Mouse (Mus musculus) kidney, postnatal 0 days (tissue): ENCODE results near the gene Cux1. TPM values are rescaled to one million over a fixed set of nuclear protein-coding genes. Genes with fewer than 3 reads are reported as not detected.

Experiments
- ATAC-seq: fragments of 200-750 bp; cut with Nextera tagmentation; replicated peaks from 2 replicates; pipeline ENCODE4 v1.8.0; 2017; ENCODE audit warnings: low read depth, moderate number of reproducible peaks, moderate TSS enrichment, moderate library complexity; ENCODE audit not compliant: low FRiP score
- DNase-seq: peaks from one replicate; pipeline ENCODE4 v3.0.0-alpha.2; 2016; ENCODE audit warnings: low spot score
- H3K27ac ChIP-seq: fragments of 300-500 bp; sonication (generic); 2 replicates; pipeline ENCODE4 v1.5.1; 2014; ENCODE audit warnings: mild to moderate bottlenecking
- H3K27me3 ChIP-seq: fragments of 300-500 bp; sonication (generic); 2 replicates; pipeline ENCODE4 v1.6.1; 2014; ENCODE audit warnings: low read length, mixed read lengths; ENCODE audit not compliant: insufficient read depth
- H3K36me3 ChIP-seq: fragments of 300-500 bp; sonication (generic); 2 replicates; pipeline ENCODE4 v1.6.1; 2014; ENCODE audit warnings: low read length, mixed read lengths; ENCODE audit not compliant: insufficient read depth
- H3K4me1 ChIP-seq: fragments of 300-500 bp; sonication (generic); replicated peaks from 2 replicates; pipeline ENCODE4 v1.6.1; 2014; ENCODE audit warnings: antibody characterized with exemption, low read length, mixed read lengths; ENCODE audit not compliant: insufficient read depth
- H3K4me2 ChIP-seq: fragments of 300-500 bp; sonication (generic); 2 replicates; pipeline ENCODE4 v1.6.1; 2014; ENCODE audit warnings: mild to moderate bottlenecking, low read length, moderate library complexity, mixed read lengths
- H3K4me3 ChIP-seq: fragments of 300-500 bp; sonication (generic); replicated peaks from 2 replicates; pipeline ENCODE4 v1.5.1; 2014; ENCODE audit warnings: low read depth, low read length
- H3K9ac ChIP-seq: fragments of 300-500 bp; sonication (generic); 2 replicates; pipeline ENCODE4 v1.6.1; 2014; ENCODE audit warnings: low read depth, low read length
- H3K9me3 ChIP-seq: fragments of 300-500 bp; sonication (generic); replicated peaks from 2 replicates; pipeline ENCODE4 v1.6.1; 2016; ENCODE audit warnings: low read length, inconsistent platforms, mixed read lengths
- CTCF ChIP-seq: IDR thresholded peaks from 2 replicates; pipeline ENCODE4 v1.5.1; 2016; ENCODE audit warnings: antibody characterized with exemption, low read depth, mild to moderate bottlenecking, moderate library complexity
- WGBS: fragments of 180-500 bp; shearing (Covaris S2); extraction: QIAGEN DNeasy Blood & Tissue Kit; methylation state at CpG from one replicate; pipeline ENCODE4 v1.1.7; 2014; 5-methylcytosine and 5-hydroxymethylcytosine counted together
- polyA plus RNA-seq: library from polyadenylated mRNA; unstranded; fragments of >200 nt; fragmentation: Nextera tagmentation; extraction: Ambion mirVana; gene quantifications from 2 replicates; pipeline ENCODE4 v1.2.1, GENCODE M21; 2015

Gene Cux1
- polyA plus RNA-seq, 1 experiment from 2014 or later = 73.4 TPM

DNA sequence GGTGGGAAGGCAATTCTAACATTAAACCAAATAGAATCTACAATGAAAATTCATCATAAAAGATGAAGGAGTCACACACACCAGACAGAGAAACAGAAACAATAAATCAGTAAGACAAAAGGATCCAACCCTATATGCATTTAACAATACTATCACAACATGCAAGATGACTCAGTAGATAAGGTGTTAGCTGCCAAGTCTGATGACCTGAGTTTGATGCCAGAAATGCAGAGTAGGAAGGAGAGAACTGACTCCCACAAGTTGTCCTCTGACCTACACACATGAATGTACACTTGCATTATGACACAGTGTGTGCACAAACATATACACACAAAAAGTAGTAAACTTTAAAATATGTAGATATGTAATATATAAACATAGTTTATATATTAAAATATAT is 24.1 kb downstream of the Cux1 start:
- Histone ChIP-seq H3K27me3 (no peaks in the 10 kb centered on the region), H3K4me2 (no peak overlapping the region), H3K4me1 (peaks cover 12% of the 10 kb centered on the region), H3K27ac (no peak overlapping the region), H3K36me3 (no peaks in the 10 kb centered on the region), H3K9ac (no peak overlapping the region), H3K4me3 (no peak overlapping the region), H3K9me3 (no peaks in the 10 kb centered on the region)
- ATAC-seq (no peak), DNase-seq (no peak)
- no peak for TF ChIP-seq CTCF

DNA sequence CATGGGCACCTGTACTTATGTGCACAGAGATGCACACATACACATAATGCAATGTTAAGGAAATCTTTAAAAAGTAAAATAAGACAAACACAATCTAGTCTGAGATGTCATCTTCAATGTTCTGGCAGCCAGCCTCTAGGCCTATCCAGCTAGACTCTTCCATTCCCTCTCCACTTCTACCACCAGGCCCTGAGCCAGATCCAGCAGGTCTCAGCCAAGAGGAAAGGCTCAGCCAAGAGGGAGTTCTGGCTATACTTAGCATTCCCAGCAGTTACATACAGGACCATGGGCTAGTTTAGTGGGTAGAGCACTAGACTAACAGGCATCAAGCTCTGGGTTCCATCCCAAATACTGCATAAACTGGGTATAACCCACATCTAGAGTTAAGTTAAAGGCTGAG is 26.3 kb downstream of the Cux1 start:
- no peak overlapping the region for H3K4me2 ChIP-seq
- no peak overlapping the region for H3K4me3 ChIP-seq
- DNase-seq = no peak
- H3K27me3 ChIP-seq = no peaks in the 10 kb centered on the region
- H3K36me3 ChIP-seq = no peaks in the 10 kb centered on the region
- H3K9me3 ChIP-seq = no peaks in the 10 kb centered on the region
- no peak overlapping the region for H3K27ac ChIP-seq
- ATAC-seq = no peak
- TF ChIP-seq CTCF = no peak
- H3K9ac ChIP-seq = no peak overlapping the region
- peaks cover 6% of the 10 kb centered on the region for H3K4me1 ChIP-seq

DNA sequence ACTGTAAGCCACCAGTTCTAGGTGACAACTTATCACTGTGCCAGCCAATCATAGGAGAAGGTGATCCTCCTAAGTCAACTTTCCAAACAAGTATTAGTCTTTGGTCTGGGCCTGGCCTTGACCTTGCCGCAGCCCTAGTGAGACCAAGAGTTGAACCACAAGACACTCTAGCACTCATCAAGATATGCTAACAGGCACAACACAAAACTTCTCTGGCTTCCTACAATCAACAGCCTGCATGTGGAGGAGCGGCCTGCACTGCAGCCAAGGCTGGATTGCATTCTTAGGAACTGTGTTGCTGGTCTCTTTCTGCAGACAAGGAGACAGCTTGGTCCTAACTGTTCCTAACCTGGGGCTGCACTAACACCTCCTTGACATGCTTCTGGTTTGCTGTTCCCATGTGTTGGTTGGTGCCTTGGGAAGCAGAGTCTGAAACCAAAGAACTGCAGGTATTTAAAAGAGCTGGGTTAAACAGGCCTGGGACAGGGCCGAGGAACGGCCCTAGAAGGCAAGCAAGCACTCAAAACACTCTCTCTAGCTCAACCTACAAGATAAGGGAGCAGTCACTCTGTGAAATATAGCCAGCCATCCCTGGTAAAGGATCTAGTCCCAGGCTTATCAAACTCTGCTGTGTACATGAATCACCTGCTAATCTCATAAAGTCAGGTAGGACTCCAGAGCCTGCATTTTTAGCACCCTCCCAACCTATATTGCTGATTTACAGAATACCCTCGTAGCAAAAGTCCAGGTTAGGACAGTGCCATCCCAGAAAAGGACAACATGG is 27.0 kb downstream of the Cux1 start:
- 83% methylated on average over 5 of the region's 5 CpGs for WGBS
- TF ChIP-seq CTCF = no peak
- no peak for DNase-seq

DNA sequence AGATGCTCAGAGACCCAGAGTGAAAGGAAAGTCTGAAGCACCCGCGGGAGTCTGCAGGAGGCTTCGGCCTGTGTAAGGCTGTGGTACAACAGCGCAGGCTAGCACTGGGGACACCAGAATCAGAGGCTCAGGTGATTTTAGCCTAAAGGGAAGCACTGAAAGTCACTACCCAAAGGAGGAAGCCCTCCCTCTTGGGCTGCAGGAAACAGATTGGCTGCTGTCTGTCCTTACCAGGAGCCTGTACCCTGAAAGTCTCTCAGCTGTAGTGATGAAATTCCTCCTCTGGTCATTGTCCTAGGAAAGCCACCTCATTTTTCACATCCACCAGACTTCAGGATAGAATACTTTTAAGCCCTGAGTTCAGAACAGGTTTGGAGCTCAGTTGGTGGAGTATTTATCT is 30.5 kb downstream of the Cux1 start:
- TF ChIP-seq CTCF = no peak
- Histone ChIP-seq H3K27ac (no peak overlapping the region), H3K4me1 (peaks cover 24% of the 10 kb centered on the region), H3K36me3 (no peaks in the 10 kb centered on the region), H3K4me3 (no peak overlapping the region), H3K4me2 (no peak overlapping the region), H3K9ac (no peak overlapping the region), H3K9me3 (no peaks in the 10 kb centered on the region), H3K27me3 (no peaks in the 10 kb centered on the region)
- DNase-seq (no peak), ATAC-seq (no peak)
- 77% methylated on average over 4 of the region's 4 CpGs for WGBS

More for the DNA sequence above, 27.0 kb downstream of the Cux1 start:
- Histone ChIP-seq H3K9ac (no peak overlapping the region), H3K4me3 (no peak overlapping the region), H3K4me1 (0 out of 2 replicates have a peak, but pooled peaks cover 5% of the 10 kb centered on the region), H3K36me3 (no peaks in the 10 kb centered on the region), H3K4me2 (no peak overlapping the region), H3K27me3 (no peaks in the 10 kb centered on the region), H3K9me3 (no peaks in the 10 kb centered on the region), H3K27ac (no peak overlapping the region)
- no peak for ATAC-seq

- peak; percentile 19; the same call in 1 of the 2 replicates for TF ChIP-seq CTCF
- H3K9me3 ChIP-seq = no peaks in the 10 kb centered on the region
- H3K4me3 ChIP-seq = no peak overlapping the region
- no peak overlapping the region for H3K9ac ChIP-seq
- DNase-seq (no peak), ATAC-seq (no peak; the same call in 1 of the 2 replicates)
- H3K36me3 ChIP-seq = no peaks in the 10 kb centered on the region
- H3K27me3 ChIP-seq = no peaks in the 10 kb centered on the region
- WGBS = 60% methylated on average over 5 of the region's 5 CpGs
- H3K27ac ChIP-seq = 0 out of 2 replicates have a peak overlapping the region, but pooled peaks have one; percentile 27
- H3K4me1 ChIP-seq = peaks cover 29% of the 10 kb centered on the region
- H3K4me2 ChIP-seq = no peak overlapping the region
These were observed 31.1 kb downstream of the Cux1 start for GRCm38 (mm10) chr5:136535976-136536725.

DNA sequence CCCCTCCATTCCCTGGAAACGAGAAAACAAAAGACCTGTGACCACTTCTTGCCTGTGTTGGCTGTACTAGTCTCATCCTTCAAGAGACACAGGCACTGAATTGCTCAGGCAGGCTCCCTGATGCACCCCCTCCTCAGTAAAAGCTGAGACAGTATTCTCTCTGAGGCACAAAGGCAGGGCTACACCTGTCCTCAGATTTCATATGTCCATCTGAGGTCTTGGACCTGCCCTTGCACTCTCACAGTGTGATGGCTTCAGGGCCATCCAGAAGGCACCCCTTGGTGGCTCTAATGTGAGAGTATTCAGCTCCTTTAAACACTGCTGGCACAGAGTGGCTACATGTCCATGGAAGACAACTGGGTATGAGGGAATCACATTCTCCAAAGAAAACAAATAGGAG is 32.1 kb downstream of the Cux1 start:
- no peak for ATAC-seq
- Histone ChIP-seq H3K27me3 (no peaks in the 10 kb centered on the region), H3K4me1 (peaks cover 32% of the 10 kb centered on the region), H3K27ac (no peak overlapping the region), H3K9me3 (no peaks in the 10 kb centered on the region), H3K4me3 (no peak overlapping the region), H3K9ac (no peak overlapping the region), H3K36me3 (no peaks in the 10 kb centered on the region), H3K4me2 (no peak overlapping the region)
- DNase-seq = no peak
- TF ChIP-seq CTCF = no peak
- 44% methylated on average over 1 of the region's 1 CpGs for WGBS
